Mouse (Mus musculus) embryo, embryonic 9.5 days (tissue): ENCODE measurements around the gene Htr7.

Source experiments
- DNase-seq: peaks from one replicate; pipeline ENCODE4 v3.0.0-alpha.2; 2017; ENCODE audit errors: extremely low spot score

The Htr7 gene

GRCm38 (mm10) chr19:36057231-36057811 lies at the start of gene Htr7:
Gene Htr7, minus strand, starts transcription at chr19:36057507.
- DNase-seq, result peak; percentile 68

GRCm38 (mm10) chr19:36103909-36104308 lies 46.6 kb upstream of the Htr7 start:
- no peak for DNase-seq

- no peak for DNase-seq
Measured at GRCm38 (mm10) chr19:36098916-36099315, 41.6 kb upstream of the Htr7 start.

- no peak for DNase-seq
Measured at GRCm38 (mm10) chr19:36098265-36098664, 41.0 kb upstream of the Htr7 start.

GRCm38 (mm10) chr19:36097194-36097593 lies 39.9 kb upstream of the Htr7 start:
- DNase-seq, result no peak

GRCm38 (mm10) chr19:36090781-36091180 lies 33.5 kb upstream of the Htr7 start:
- DNase-seq, result peak; percentile 29

GRCm38 (mm10) chr19:36083262-36084225 lies 26.2 kb upstream of the Htr7 start, which contains the start of gene Rpp30:
Gene Rpp30, plus strand, starts transcription at chr19:36083716.
- DNase-seq, result peak; percentile 84

- DNase-seq, result peak; percentile 61
Measured at GRCm38 (mm10) chr19:36082606-36083261, 25.4 kb upstream of the Htr7 start.

GRCm38 (mm10) chr19:36062801-36063529 lies 5.7 kb upstream of the Htr7 start:
- DNase-seq, result no peak

GRCm38 (mm10) chr19:36056502-36057221 lies 645 bp downstream of the Htr7 start:
- DNase-seq, result no peak

- no peak for DNase-seq
Measured at GRCm38 (mm10) chr19:36046046-36046445, 11.3 kb downstream of the Htr7 start.

GRCm38 (mm10) chr19:36014836-36015235 lies 42.5 kb downstream of the Htr7 start:
- no peak for DNase-seq

- DNase-seq, result no peak
Measured at GRCm38 (mm10) chr19:36006277-36006676, 51.0 kb downstream of the Htr7 start.

- no peak for DNase-seq
Measured at GRCm38 (mm10) chr19:36004961-36005360, 52.3 kb downstream of the Htr7 start.

GRCm38 (mm10) chr19:36002476-36003445 lies 54.5 kb downstream of the Htr7 start:
- DNase-seq, result peak; percentile 5

GRCm38 (mm10) chr19:36001512-36001911 lies 55.8 kb downstream of the Htr7 start:
- DNase-seq, result peak; percentile 28

GRCm38 (mm10) chr19:36000955-36001354 lies 56.4 kb downstream of the Htr7 start:
- no peak for DNase-seq

GRCm38 (mm10) chr19:35997384-35997783 lies 59.9 kb downstream of the Htr7 start:
- DNase-seq, result no peak

- DNase-seq, result no peak
Measured at GRCm38 (mm10) chr19:35987461-35987860, 69.8 kb downstream of the Htr7 start.

GRCm38 (mm10) chr19:35974681-35975080 lies 82.6 kb downstream of the Htr7 start:
- DNase-seq, result no peak
